Mouse (Mus musculus) midbrain, embryonic 15.5 days (tissue): ENCODE results near the gene Phgdh. TPM values are rescaled to one million over a fixed set of nuclear protein-coding genes. Genes with fewer than 3 reads are reported as not detected.

Source experiments
- ATAC-seq: fragments of 200-750 bp; cut with Nextera tagmentation; replicated peaks from 2 replicates; pipeline ENCODE4 v1.8.0; 2017; ENCODE audit warnings: moderate TSS enrichment
- H3K27ac ChIP-seq: fragments of 300-500 bp; sonication (generic); 2 replicates; pipeline ENCODE4 v1.5.1; 2015; ENCODE audit warnings: mild to moderate bottlenecking, inconsistent platforms
- H3K27me3 ChIP-seq: fragments of 300-500 bp; sonication (generic); replicated peaks from 2 replicates; pipeline ENCODE4 v1.6.1; 2015; ENCODE audit warnings: inconsistent platforms
- H3K36me3 ChIP-seq: fragments of 300-500 bp; sonication (generic); replicated peaks from 2 replicates; pipeline ENCODE4 v1.6.1; 2015; ENCODE audit warnings: inconsistent platforms
- H3K4me1 ChIP-seq: fragments of 300-500 bp; sonication (generic); 2 replicates; pipeline ENCODE4 v1.6.1; 2015; ENCODE audit warnings: inconsistent platforms
- H3K4me2 ChIP-seq: fragments of 300-500 bp; sonication (generic); 2 replicates; pipeline ENCODE4 v1.6.1; 2015; ENCODE audit warnings: inconsistent platforms, mild to moderate bottlenecking, moderate library complexity
- H3K4me3 ChIP-seq: fragments of 300-500 bp; sonication (generic); 2 replicates; pipeline ENCODE4 v1.5.1; 2015; ENCODE audit warnings: mild to moderate bottlenecking, inconsistent platforms
- H3K9ac ChIP-seq: fragments of 300-500 bp; sonication (generic); 2 replicates; pipeline ENCODE4 v1.6.1; 2015; ENCODE audit warnings: mild to moderate bottlenecking, inconsistent platforms
- H3K9me3 ChIP-seq: fragments of 300-500 bp; sonication (generic); 2 replicates; pipeline ENCODE4 v1.6.1; 2016; ENCODE audit warnings: inconsistent platforms
- WGBS: fragments of 180-500 bp; shearing (Covaris S2); methylation state at CpG from one replicate; pipeline ENCODE4 v1.1.7; 2015; ENCODE audit warnings: mixed read lengths; 5-methylcytosine and 5-hydroxymethylcytosine counted together
- polyA plus RNA-seq: library from polyadenylated mRNA; unstranded; fragments of >200 nt; fragmentation: Nextera tagmentation; extraction: Ambion mirVana; gene quantifications from 2 replicates; pipeline ENCODE4 v1.2.1, GENCODE M21; 2015

Gene Phgdh
- polyA plus RNA-seq, 1 experiment from 2014 or later = 113 TPM

- Histone ChIP-seq H3K27ac (no peak overlapping the region), H3K27me3 (no peaks in the 10 kb centered on the region), H3K9me3 (no peaks in the 10 kb centered on the region), H3K4me1 (0 out of 2 replicates have a peak, but pooled peaks cover 5% of the 10 kb centered on the region), H3K4me2 (no peak overlapping the region), H3K36me3 (no peaks in the 10 kb centered on the region), H3K4me3 (no peak overlapping the region), H3K9ac (no peak overlapping the region)
- WGBS = 65% methylated on average over 9 of the region's 9 CpGs
- ATAC-seq = peak; percentile 13
Measured at GRCm38 (mm10) chr3:98313294-98314155, 26.3 kb downstream of the Phgdh start.

GRCm38 (mm10) chr3:98312867-98313266 is 26.9 kb downstream of the Phgdh start:
- Histone ChIP-seq H3K27ac (no peak overlapping the region), H3K9me3 (no peaks in the 10 kb centered on the region), H3K4me2 (no peak overlapping the region), H3K36me3 (no peaks in the 10 kb centered on the region), H3K4me3 (no peak overlapping the region), H3K27me3 (no peaks in the 10 kb centered on the region), H3K9ac (no peak overlapping the region), H3K4me1 (0 out of 2 replicates have a peak, but pooled peaks cover 5% of the 10 kb centered on the region)
- peak; percentile 81 for ATAC-seq
- 23% methylated on average over 7 of the region's 7 CpGs for WGBS

- Histone ChIP-seq H3K4me2 (no peak overlapping the region), H3K27ac (no peak overlapping the region), H3K36me3 (no peaks in the 10 kb centered on the region), H3K9me3 (no peaks in the 10 kb centered on the region), H3K4me3 (no peak overlapping the region), H3K9ac (no peak overlapping the region), H3K27me3 (no peaks in the 10 kb centered on the region), H3K4me1 (no peaks in the 10 kb centered on the region)
- ATAC-seq = no peak
- 93% methylated on average over 1 of the region's 1 CpGs for WGBS
Measured at GRCm38 (mm10) chr3:98310456-98310855, 29.3 kb downstream of the Phgdh start.

- WGBS = 82% methylated on average over 6 of the region's 6 CpGs
- Histone ChIP-seq H3K4me2 (no peak overlapping the region), H3K4me1 (no peaks in the 10 kb centered on the region), H3K36me3 (no peaks in the 10 kb centered on the region), H3K9ac (no peak overlapping the region), H3K27ac (no peak overlapping the region), H3K9me3 (no peaks in the 10 kb centered on the region), H3K4me3 (no peak overlapping the region), H3K27me3 (no peaks in the 10 kb centered on the region)
- ATAC-seq = no peak
Measured at GRCm38 (mm10) chr3:98308606-98309005, 31.2 kb downstream of the Phgdh start.

- Histone ChIP-seq H3K9me3 (no peaks in the 10 kb centered on the region), H3K4me1 (no peaks in the 10 kb centered on the region), H3K9ac (no peak overlapping the region), H3K27me3 (no peaks in the 10 kb centered on the region), H3K4me2 (no peak overlapping the region), H3K27ac (no peak overlapping the region), H3K36me3 (no peaks in the 10 kb centered on the region), H3K4me3 (no peak overlapping the region)
- ATAC-seq = no peak
- WGBS = 93% methylated on average over 3 of the region's 3 CpGs
Measured at GRCm38 (mm10) chr3:98301761-98302160, 38.0 kb downstream of the Phgdh start.

- no peaks in the 10 kb centered on the region for H3K9me3 ChIP-seq
- no peak overlapping the region for H3K9ac ChIP-seq
- H3K4me1 ChIP-seq = no peaks in the 10 kb centered on the region
- no peak overlapping the region for H3K4me2 ChIP-seq
- H3K4me3 ChIP-seq = no peak overlapping the region
- H3K27me3 ChIP-seq = no peaks in the 10 kb centered on the region
- no peak overlapping the region for H3K27ac ChIP-seq
- ATAC-seq = no peak
- H3K36me3 ChIP-seq = no peaks in the 10 kb centered on the region
- WGBS = 91% methylated on average over 4 of the region's 4 CpGs
Measured at GRCm38 (mm10) chr3:98300266-98300665, 39.5 kb downstream of the Phgdh start.

GRCm38 (mm10) chr3:98299391-98300100 is 40.2 kb downstream of the Phgdh start:
- no peak for ATAC-seq
- WGBS = 90% methylated on average over 1 of the region's 1 CpGs

GRCm38 (mm10) chr3:98295965-98296364 is 43.8 kb downstream of the Phgdh start:
- Histone ChIP-seq H3K9ac (no peak overlapping the region), H3K27me3 (no peaks in the 10 kb centered on the region), H3K27ac (no peak overlapping the region), H3K9me3 (no peaks in the 10 kb centered on the region), H3K4me3 (no peak overlapping the region), H3K4me1 (no peaks in the 10 kb centered on the region), H3K36me3 (no peaks in the 10 kb centered on the region), H3K4me2 (no peak overlapping the region)
- no peak for ATAC-seq
- 72% methylated on average over 10 of the region's 10 CpGs for WGBS

More at GRCm38 (mm10) chr3:98299391-98300100, 40.2 kb downstream of the Phgdh start:
- H3K4me2 ChIP-seq = no peak overlapping the region
- H3K4me1 ChIP-seq = no peaks in the 10 kb centered on the region
- no peak overlapping the region for H3K27ac ChIP-seq
- H3K36me3 ChIP-seq = no peaks in the 10 kb centered on the region
- no peaks in the 10 kb centered on the region for H3K27me3 ChIP-seq
- H3K4me3 ChIP-seq = no peak overlapping the region
- no peaks in the 10 kb centered on the region for H3K9me3 ChIP-seq
- H3K9ac ChIP-seq = no peak overlapping the region

GRCm38 (mm10) chr3:98291044-98291443 is 48.7 kb downstream of the Phgdh start:
- Histone ChIP-seq H3K27me3 (no peaks in the 10 kb centered on the region), H3K9ac (no peak overlapping the region), H3K9me3 (no peaks in the 10 kb centered on the region), H3K4me3 (no peak overlapping the region), H3K27ac (no peak overlapping the region), H3K4me1 (no peaks in the 10 kb centered on the region), H3K4me2 (no peak overlapping the region), H3K36me3 (no peaks in the 10 kb centered on the region)
- ATAC-seq = no peak
- 95% methylated on average over 9 of the region's 9 CpGs for WGBS

GRCm38 (mm10) chr3:98283205-98283604 is 56.6 kb downstream of the Phgdh start:
- ATAC-seq = no peak
- Histone ChIP-seq H3K9ac (no peak overlapping the region), H3K36me3 (no peaks in the 10 kb centered on the region), H3K9me3 (no peaks in the 10 kb centered on the region), H3K4me1 (no peaks in the 10 kb centered on the region), H3K27me3 (no peaks in the 10 kb centered on the region), H3K4me3 (no peak overlapping the region), H3K4me2 (no peak overlapping the region), H3K27ac (no peak overlapping the region)
- WGBS = 91% methylated on average over 5 of the region's 5 CpGs

GRCm38 (mm10) chr3:98282422-98282821 is 57.4 kb downstream of the Phgdh start:
- H3K9ac ChIP-seq = no peak overlapping the region
- 94% methylated on average over 8 of the region's 8 CpGs for WGBS

GRCm38 (mm10) chr3:98280933-98281678 is 58.7 kb downstream of the Phgdh start:
- ATAC-seq = peak; percentile 92
- 45% methylated on average over 12 of the region's 12 CpGs for WGBS
- Histone ChIP-seq H3K9ac (no peak overlapping the region), H3K36me3 (no peaks in the 10 kb centered on the region), H3K27me3 (no peaks in the 10 kb centered on the region), H3K9me3 (no peaks in the 10 kb centered on the region), H3K27ac (no peak overlapping the region), H3K4me2 (0 out of 2 replicates have a peak overlapping the region, but pooled peaks have one; percentile 12), H3K4me3 (no peak overlapping the region), H3K4me1 (no peaks in the 10 kb centered on the region)

More at GRCm38 (mm10) chr3:98282422-98282821, 57.4 kb downstream of the Phgdh start:
- H3K27ac ChIP-seq = no peak overlapping the region
- no peak overlapping the region for H3K4me3 ChIP-seq
- no peaks in the 10 kb centered on the region for H3K9me3 ChIP-seq
- no peak overlapping the region for H3K4me2 ChIP-seq
- no peaks in the 10 kb centered on the region for H3K27me3 ChIP-seq
- no peaks in the 10 kb centered on the region for H3K36me3 ChIP-seq
- H3K4me1 ChIP-seq = no peaks in the 10 kb centered on the region
- no peak for ATAC-seq
